Mouse (Mus musculus) olfactory bulb, adult 2 months (tissue): Measurements from ENCODE around the gene Baz1b.

ENCODE experiments used
- CTCF ChIP-seq: fragments of 200-500 bp; IDR thresholded peaks from 2 replicates; pipeline ENCODE4 v1.5.1; 2012; ENCODE audit warnings: low read depth, mild to moderate bottlenecking, low read length, moderate library complexity; ENCODE audit not compliant: insufficient read depth
- POLR2A ChIP-seq: fragments of 200-500 bp; IDR thresholded peaks from 2 replicates; pipeline ENCODE4 v1.6.1; 2012; ENCODE audit warnings: mild to moderate bottlenecking, low read depth, low read length, moderate library complexity; ENCODE audit not compliant: insufficient read depth

GRCm38 (mm10) chr5:135162361-135162760, 24.7 kb upstream of the Baz1b start:
- no peak for TF ChIP-seq CTCF
- TF ChIP-seq POLR2A = no peak
